Mouse (Mus musculus) liver, embryonic 14.5 days (tissue): ENCODE data around the gene 4932438H23Rik. TPM values are rescaled to one million over a fixed set of nuclear protein-coding genes. Genes with fewer than 3 reads are reported as not detected.
A peak's percentile ranks its signal among the peaks of the same experiment; 100 is the strongest.
"Not testable (repeated sequence)": the region's sequence is repeated elsewhere in the genome, so short reads cannot be mapped to it uniquely, and the experiment has no call there.

Experiments
- ATAC-seq: fragments of 200-750 bp; cut with Nextera tagmentation; 2 replicates; pipeline ENCODE4 v1.8.0; 2017; ENCODE audit warnings: moderate number of reproducible peaks, mild to moderate bottlenecking, moderate library complexity; ENCODE audit not compliant: insufficient read depth
- DNase-seq, 3 experiments: peaks; one replicate each; pipeline ENCODE4 v3.0.0-alpha.2; 2012 to 2013; ENCODE audit warnings: low read depth in 3 of 3, low spot score in 3 of 3
- H3K27ac ChIP-seq: fragments of 300-500 bp; sonication (generic); 2 replicates; pipeline ENCODE4 v1.5.1; 2014; ENCODE audit warnings: moderate library complexity, mild to moderate bottlenecking, control low read depth, inconsistent platforms
- H3K27me3 ChIP-seq: fragments of 300-500 bp; sonication (generic); 2 replicates; pipeline ENCODE4 v1.6.1; 2014; ENCODE audit warnings: mild to moderate bottlenecking, low read length, moderate library complexity; ENCODE audit not compliant: control insufficient read depth, insufficient read depth
- H3K36me3 ChIP-seq: fragments of 300-500 bp; sonication (generic); replicated peaks from 2 replicates; pipeline ENCODE4 v1.6.1; 2014; ENCODE audit warnings: low read depth; ENCODE audit not compliant: control insufficient read depth, insufficient read depth
- H3K4me1 ChIP-seq, 2 experiments: fragments of 200-500 bp in 1 of 2; fragments of 300-500 bp in 1 of 2; sonication (generic) in 1 of 2; replicated peaks; 2 replicates each; pipeline ENCODE4 v1.6.1; 2012 to 2014; ENCODE audit warnings: antibody characterized with exemption in 1 of 2, inconsistent platforms in 1 of 2, low read length in 1 of 2; ENCODE audit not compliant: control insufficient read depth in 2 of 2, insufficient read depth in 2 of 2
- H3K4me2 ChIP-seq: fragments of 300-500 bp; sonication (generic); 2 replicates; pipeline ENCODE4 v1.6.1; 2014; ENCODE audit warnings: low read depth, mild to moderate bottlenecking, control low read depth, moderate library complexity
- H3K4me3 ChIP-seq, 2 experiments: fragments of 200-500 bp in 1 of 2; fragments of 300-500 bp in 1 of 2; sonication (generic) in 1 of 2; 2 replicates each; pipeline ENCODE4 v1.5.1; 2012 to 2014; ENCODE audit warnings: low read depth in 2 of 2, low read length in 2 of 2, mild to moderate bottlenecking in 2 of 2, control low read depth in 1 of 2, inconsistent platforms in 1 of 2, moderate library complexity in 1 of 2; ENCODE audit not compliant: insufficient read depth in 1 of 2
- H3K9ac ChIP-seq: fragments of 300-500 bp; sonication (generic); replicated peaks from 2 replicates; pipeline ENCODE4 v1.6.1; 2014; ENCODE audit warnings: mild to moderate bottlenecking, control low read depth, moderate library complexity
- H3K9me3 ChIP-seq: fragments of 300-500 bp; sonication (generic); 2 replicates; pipeline ENCODE4 v1.6.1; 2016; ENCODE audit warnings: low read length, mixed read lengths; ENCODE audit not compliant: control insufficient read depth
- CTCF ChIP-seq: IDR thresholded peaks from 2 replicates; pipeline ENCODE4 v1.5.1; 2016; ENCODE audit warnings: antibody characterized with exemption, low read depth, control low read depth
- EP300 ChIP-seq: IDR thresholded peaks from 2 replicates; pipeline ENCODE4 v1.6.1; 2016; ENCODE audit warnings: antibody characterized with exemption, low read depth
- WGBS: fragments of 180-500 bp; shearing (Covaris S2); extraction: QIAGEN DNeasy Blood & Tissue Kit; methylation state at CpG from one replicate; pipeline ENCODE4 v1.1.7; 2014; ENCODE audit not compliant: insufficient replicate concordance; 5-methylcytosine and 5-hydroxymethylcytosine counted together
- polyA plus RNA-seq, 2 experiments: library from polyadenylated mRNA; depleted of rRNA in 1 of 2; stranded (reverse) in 1 of 2; unstranded in 1 of 2; fragments of >200 nt; fragmentation: Nextera tagmentation in 1 of 2; extraction: Ambion mirVana in 1 of 2; gene quantifications; 2 replicates each; pipeline versions ENCODE4 v1.2.1 to v1.2.3; 2012 to 2014

The 4932438H23Rik gene
- polyA plus RNA-seq, 2 experiments: not detected

GRCm38 (mm10) chr16:91083002-91083646 lies 11.8 kb downstream of the 4932438H23Rik start:
- H3K9ac ChIP-seq: no peak overlapping the region
- no peak for TF ChIP-seq EP300
- TF ChIP-seq CTCF: no peak
- 56% methylated on average over 4 of the region's 4 CpGs for WGBS
- H3K27ac ChIP-seq: no peak overlapping the region
- DNase-seq (no peak), ATAC-seq (no peak)
- H3K36me3 ChIP-seq: no peaks in the 10 kb centered on the region
- H3K4me3 ChIP-seq: no peak overlapping the region
- H3K27me3 ChIP-seq: no peaks in the 10 kb centered on the region
- peaks cover 23 to 34% of the 10 kb centered on the region in 2 experiments for H3K4me1 ChIP-seq
- peaks cover 3% of the 10 kb centered on the region for H3K9me3 ChIP-seq
- H3K4me2 ChIP-seq: no peak overlapping the region

- Histone ChIP-seq H3K4me2 (no peak overlapping the region), H3K27me3 (no peaks in the 10 kb centered on the region), H3K27ac (no peak overlapping the region), H3K9me3 (peaks cover 3% of the 10 kb centered on the region), H3K4me1 (peaks cover 9 to 21% of the 10 kb centered on the region in 2 experiments), H3K4me3 (no peak overlapping the region), H3K36me3 (no peaks in the 10 kb centered on the region), H3K9ac (no peak overlapping the region)
- DNase-seq (peak; percentile 60 to 68 (median 68)), ATAC-seq (peak; percentile 48; the same call in 1 of the 2 replicates)
- TF ChIP-seq CTCF: peak; percentile 90
- TF ChIP-seq EP300: peak; percentile 28; the same call in 1 of the 2 replicates
- WGBS: 23% methylated on average over 9 of the region's 12 CpGs
Measured at GRCm38 (mm10) chr16:91081508-91081907, 13.4 kb downstream of the 4932438H23Rik start.

GRCm38 (mm10) chr16:91076180-91076579 lies 18.7 kb downstream of the 4932438H23Rik start:
- Histone ChIP-seq H3K27ac (no peak overlapping the region), H3K27me3 (no peaks in the 10 kb centered on the region), H3K4me1 (0 out of 4 replicates have a peak, but pooled peaks cover 0 to 3% of the 10 kb centered on the region in 2 experiments), H3K36me3 (no peaks in the 10 kb centered on the region), H3K9me3 (no peaks in the 10 kb centered on the region), H3K9ac (no peak overlapping the region), H3K4me2 (no peak overlapping the region), H3K4me3 (no peak overlapping the region)
- DNase-seq (peak in 1 of 3 experiments; percentile 12), ATAC-seq (no peak)
- WGBS: 46% methylated on average over 5 of the region's 5 CpGs
- no peak for TF ChIP-seq EP300
- peak; percentile 52 for TF ChIP-seq CTCF

GRCm38 (mm10) chr16:91075423-91075822 lies 19.5 kb downstream of the 4932438H23Rik start:
- not testable (repeated sequence) for H3K36me3 ChIP-seq, ATAC-seq, H3K4me1 ChIP-seq, H3K4me2 ChIP-seq, H3K9me3 ChIP-seq, H3K9ac ChIP-seq, H3K4me3 ChIP-seq, H3K27ac ChIP-seq, DNase-seq, H3K27me3 ChIP-seq
- 60% methylated on average over 8 of the region's 8 CpGs for WGBS

- Histone ChIP-seq H3K9ac (no peak overlapping the region), H3K36me3 (no peaks in the 10 kb centered on the region), H3K4me1 (no peaks in the 10 kb centered on the region), H3K4me3 (no peak overlapping the region), H3K4me2 (no peak overlapping the region), H3K27me3 (no peaks in the 10 kb centered on the region; the same call in 1 of the 2 replicates), H3K27ac (no peak overlapping the region), H3K9me3 (no peaks in the 10 kb centered on the region)
- ATAC-seq (peak; percentile 83), DNase-seq (peak; percentile 61 to 68 (median 67))
- 38% methylated on average over 24 of the region's 24 CpGs for WGBS
- TF ChIP-seq CTCF: peak; percentile 90
- no peak for TF ChIP-seq EP300
Measured at GRCm38 (mm10) chr16:91073163-91073892, 21.6 kb downstream of the 4932438H23Rik start.
